7 mouse cellular contexts compared by ENCODE assay signal in the genomic region with DNA sequence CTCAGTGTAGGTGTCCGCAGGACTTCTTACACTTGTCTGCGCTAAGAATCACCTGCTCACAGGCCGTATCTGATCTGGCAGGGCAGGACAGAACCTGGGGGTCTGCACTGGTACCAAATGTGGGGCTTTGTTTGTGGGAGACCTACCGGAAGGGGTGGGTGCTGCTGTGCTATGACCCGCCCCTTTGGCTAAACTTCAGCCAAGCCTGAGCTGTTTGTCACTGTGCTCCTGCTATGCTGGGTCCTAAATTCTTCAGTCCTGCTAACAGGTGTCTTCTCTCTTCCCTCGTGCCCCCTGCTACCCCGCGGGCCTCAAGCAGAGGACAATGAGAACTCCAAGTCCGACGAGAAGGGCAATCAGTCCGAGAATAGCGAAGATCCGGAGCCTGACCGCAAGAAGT.
A peak's percentile ranks its signal among the peaks of the same experiment; 100 is the strongest.
DNase-seq lines count a peak whose midpoint lies in the region; ATAC-seq lines count a peak whose summit lies in the region.

No protein-coding gene starts in this region.

- no peaks in the 10 kb centered on the region for H3K36me3 ChIP-seq in neural tube, embryonic 11.5 days (ENCODE audit: control insufficient read depth, insufficient read depth, low read length)
- no peaks in the 10 kb centered on the region for H3K36me3 ChIP-seq in liver, embryonic 13.5 days

- H3K9me3 ChIP-seq in neural tube, embryonic 11.5 days (ENCODE audit: control insufficient read depth, low read length), result no peaks in the 10 kb centered on the region
- H3K9me3 ChIP-seq in liver, embryonic 13.5 days (replicated peaks), result no peaks in the 10 kb centered on the region

- ATAC-seq in neural tube, embryonic 11.5 days (ENCODE audit: insufficient read depth, low FRiP score, low TSS enrichment), result no peak
- 0 out of 2 replicates have a peak, but pooled peaks have one; percentile 3 for ATAC-seq in granulocyte monocyte progenitor cell, adult 5-6 weeks (replicated peaks; ENCODE audit: poor library complexity, severe bottlenecking)
- ATAC-seq in liver, embryonic 13.5 days (ENCODE audit: low read depth), result no peak

- 0 out of 2 replicates have a peak, but pooled peaks cover 12% of the 10 kb centered on the region for H3K27me3 ChIP-seq in neural tube, embryonic 11.5 days (ENCODE audit: control insufficient read depth, insufficient read depth, low read length)
- H3K27me3 ChIP-seq in liver, embryonic 13.5 days, result peaks cover 49% of the 10 kb centered on the region

- peak overlapping the region; percentile 53 for H3K4me2 ChIP-seq in neural tube, embryonic 11.5 days (ENCODE audit: low read depth)
- H3K4me2 ChIP-seq in liver, embryonic 13.5 days, result peak overlapping the region; percentile 54

- H3K9ac ChIP-seq in neural tube, embryonic 11.5 days (ENCODE audit: low read length), result no peak overlapping the region; the same call in 1 of the 2 replicates
- H3K9ac ChIP-seq in liver, embryonic 13.5 days, result no peak overlapping the region

- WGBS in neural tube, embryonic 11.5 days, result 31% methylated on average over 14 of the region's 14 CpGs
- WGBS in liver, embryonic 13.5 days (ENCODE audit: insufficient replicate concordance), result 24% methylated on average over 14 of the region's 14 CpGs

- peak overlapping the region; percentile 26; the same call in 1 of the 2 replicates for H3K4me3 ChIP-seq in neural tube, embryonic 11.5 days (ENCODE audit: low read depth, low read length)
- peak overlapping the region; percentile 39; the same call in 1 of the 2 replicates for H3K4me3 ChIP-seq in liver, embryonic 13.5 days (replicated peaks)

- H3K4me1 ChIP-seq in neural tube, embryonic 11.5 days (ENCODE audit: control insufficient read depth, insufficient read depth, low read length), result peaks cover 3% of the 10 kb centered on the region; the same call in 1 of the 2 replicates
- H3K4me1 ChIP-seq in liver, embryonic 13.5 days (replicated peaks), result peaks cover 17% of the 10 kb centered on the region

- no peak overlapping the region for H3K27ac ChIP-seq in neural tube, embryonic 11.5 days (ENCODE audit: low read depth, low read length)
- no peak overlapping the region for H3K27ac ChIP-seq in liver, embryonic 13.5 days

- no peak for DNase-seq in neural tube, embryonic 11.5 days (ENCODE audit: low spot score)
- no peak for DNase-seq in neural tube, embryonic 10.5 days (ENCODE audit: extremely low spot score, low spot score)
- no peak for DNase-seq in liver, embryonic 13.5 days
- no peak for DNase-seq in ovary, postnatal 14 days (ENCODE audit: low spot score)
- no peak for DNase-seq in layer of hippocampus, postnatal 10 days (ENCODE audit: low spot score in 2 of 2)
- no peak for DNase-seq in thymus, adult 18-20 months
